Mouse (Mus musculus): ENCODE results near the gene Ghr. TPM values are rescaled to one million over a fixed set of nuclear protein-coding genes. Genes with fewer than 3 reads are reported as not detected.

The Ghr gene
- polyA plus RNA-seq, 1 experiment: 7.6 TPM

GRCm38 (mm10) chr15:3279242-3279641, 304.1 kb downstream of the Ghr start:
- no peak for TF ChIP-seq POLR2A (IDR thresholded peaks at IDR 0.05; ENCODE audit: borderline replicate concordance, extremely low read depth, insufficient read depth, insufficient read length, poor library complexity, severe bottlenecking)
- no peak for DNase-seq (ENCODE audit: low read depth)

GRCm38 (mm10) chr15:3277391-3277790, 305.9 kb downstream of the Ghr start:
- no peak for TF ChIP-seq POLR2A (IDR thresholded peaks at IDR 0.05; ENCODE audit: borderline replicate concordance, extremely low read depth, insufficient read depth, insufficient read length, poor library complexity, severe bottlenecking)
- TF ChIP-seq CTCF (IDR thresholded peaks at IDR 0.05; ENCODE audit: borderline replicate concordance, extremely low read depth, insufficient read depth, insufficient read length): no peak

GRCm38 (mm10) chr15:3273191-3273590, 310.1 kb downstream of the Ghr start:
- TF ChIP-seq POLR2A (IDR thresholded peaks at IDR 0.05; ENCODE audit: borderline replicate concordance, extremely low read depth, insufficient read depth, insufficient read length, poor library complexity, severe bottlenecking) (no peak), CTCF (IDR thresholded peaks at IDR 0.05; ENCODE audit: borderline replicate concordance, extremely low read depth, insufficient read depth, insufficient read length) (no peak)
- DNase-seq (ENCODE audit: low read depth): no peak

More at GRCm38 (mm10) chr15:3277391-3277790, 305.9 kb downstream of the Ghr start:
- DNase-seq (ENCODE audit: low read depth): no peak

GRCm38 (mm10) chr15:3271216-3271615, 312.1 kb downstream of the Ghr start:
- no peak for TF ChIP-seq POLR2A (IDR thresholded peaks at IDR 0.05; ENCODE audit: borderline replicate concordance, extremely low read depth, insufficient read depth, insufficient read length, poor library complexity, severe bottlenecking)
- TF ChIP-seq CTCF (IDR thresholded peaks at IDR 0.05; ENCODE audit: borderline replicate concordance, extremely low read depth, insufficient read depth, insufficient read length): no peak
- no peak for DNase-seq (ENCODE audit: low read depth)

- DNase-seq (ENCODE audit: low read depth): peak; percentile 62
- no peak for TF ChIP-seq CTCF (IDR thresholded peaks at IDR 0.05; ENCODE audit: borderline replicate concordance, extremely low read depth, insufficient read depth, insufficient read length)
- 0 out of 2 replicates have a peak, but pooled peaks have one; percentile 13 for TF ChIP-seq POLR2A (IDR thresholded peaks at IDR 0.05; ENCODE audit: borderline replicate concordance, extremely low read depth, insufficient read depth, insufficient read length, poor library complexity, severe bottlenecking)
These were observed 312.6 kb downstream of the Ghr start for GRCm38 (mm10) chr15:3270646-3271077.

- DNase-seq (ENCODE audit: low read depth): peak; percentile 20
- TF ChIP-seq CTCF (IDR thresholded peaks at IDR 0.05; ENCODE audit: borderline replicate concordance, extremely low read depth, insufficient read depth, insufficient read length): no peak
- TF ChIP-seq POLR2A (IDR thresholded peaks at IDR 0.05; ENCODE audit: borderline replicate concordance, extremely low read depth, insufficient read depth, insufficient read length, poor library complexity, severe bottlenecking): no peak
These were observed 313.2 kb downstream of the Ghr start for GRCm38 (mm10) chr15:3269996-3270645.

- DNase-seq (ENCODE audit: low read depth): no peak
These were observed 313.8 kb downstream of the Ghr start for GRCm38 (mm10) chr15:3269496-3269895.

GRCm38 (mm10) chr15:3268247-3268646, 315.0 kb downstream of the Ghr start, which contains the start of gene Selenop:
Selenop (plus strand) TSS chr15:3268547.
- no peak for DNase-seq (ENCODE audit: low read depth)

More at GRCm38 (mm10) chr15:3269496-3269895, 313.8 kb downstream of the Ghr start:
- TF ChIP-seq POLR2A (IDR thresholded peaks at IDR 0.05; ENCODE audit: borderline replicate concordance, extremely low read depth, insufficient read depth, insufficient read length, poor library complexity, severe bottlenecking) (no peak), CTCF (IDR thresholded peaks at IDR 0.05; ENCODE audit: borderline replicate concordance, extremely low read depth, insufficient read depth, insufficient read length) (no peak)

More at GRCm38 (mm10) chr15:3268247-3268646, 315.0 kb downstream of the Ghr start, which contains the start of gene Selenop:
- TF ChIP-seq POLR2A (IDR thresholded peaks at IDR 0.05; ENCODE audit: borderline replicate concordance, extremely low read depth, insufficient read depth, insufficient read length, poor library complexity, severe bottlenecking) (no peak), CTCF (IDR thresholded peaks at IDR 0.05; ENCODE audit: borderline replicate concordance, extremely low read depth, insufficient read depth, insufficient read length) (no peak)

Measured in brain, embryonic 14.5 days (tissue).